7 mouse cellular contexts compared by ENCODE assay signal in the genomic region with DNA sequence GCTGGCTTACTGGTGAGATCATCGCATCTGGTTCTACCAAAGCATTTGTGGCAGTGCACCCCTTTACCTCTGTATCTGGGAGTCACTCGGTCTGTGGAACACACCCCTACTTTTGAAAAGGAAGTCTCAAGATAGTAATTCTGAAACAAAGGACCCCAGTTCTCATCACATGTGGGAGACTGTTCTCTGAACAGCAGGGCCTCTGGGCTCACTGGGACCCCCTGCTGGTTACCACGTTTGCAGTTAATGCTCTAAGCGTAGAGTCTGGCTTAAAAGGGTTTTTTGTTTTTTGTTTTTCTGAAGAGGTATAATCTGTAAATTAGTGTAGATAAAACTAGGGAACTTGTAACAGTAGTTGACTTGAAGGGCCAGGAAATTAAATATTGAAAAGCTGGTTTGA. TPM values are rescaled to one million over a fixed set of nuclear protein-coding genes. Genes with fewer than 3 reads are reported as not detected.
DNase-seq lines count a peak whose midpoint lies in the region.

No protein-coding gene starts in this region.

- intact Hi-C loops in left cerebral cortex, postnatal 36 days (cut with DNase I): no loop called here

- H3K4me3 ChIP-seq in limb, embryonic 10.5 days: no peak overlapping the region

- peak; percentile 27 to 50 for DNase-seq in left cerebral cortex, adult 18-20 months (ENCODE audit: low spot score in 2 of 2)
- DNase-seq in left cerebral cortex, postnatal 36 days (ENCODE audit: low spot score in 2 of 2): no peak
- DNase-seq in MEL-GATA-1-ER (ENCODE audit: extremely low read depth, low read depth): peak; percentile 64
- DNase-seq in embryo, embryonic 10 days (ENCODE audit: low spot score): peak; percentile 53
- DNase-seq in limb, embryonic 10.5 days (ENCODE audit: low spot score): no peak
- peak; percentile 49 to 73 for DNase-seq in natural killer cell, adult 2 months (ENCODE audit: low spot score in 2 of 2)
- peak; percentile 94 for DNase-seq in thymus, postnatal 4 days

- peaks cover 22% of the 10 kb centered on the region for H3K4me1 ChIP-seq in limb, embryonic 10.5 days

- H3K9me3 ChIP-seq in limb, embryonic 10.5 days (replicated peaks): no peaks in the 10 kb centered on the region

- peak overlapping the region; percentile 53; the same call in 1 of the 2 replicates for H3K27ac ChIP-seq in limb, embryonic 10.5 days

- H3K36me3 ChIP-seq in limb, embryonic 10.5 days: no peaks in the 10 kb centered on the region

- WGBS in limb, embryonic 10.5 days: 48% methylated on average over 4 of the region's 4 CpGs

- no peaks in the 10 kb centered on the region for H3K27me3 ChIP-seq in limb, embryonic 10.5 days (ENCODE audit: low read depth, poor library complexity, severe bottlenecking)

RNA-seq across cellular contexts. Expression of gene Vcl, which starts 42.9 kb away (rescaled TPM):
- total RNA-seq in left cerebral cortex, adult 18-20 months (2021): 10 to 100 TPM; 21.7 to 26.0 TPM
- total RNA-seq in left cerebral cortex, postnatal 36 days (2021): 10 to 100 TPM; 20.5 to 26.3 TPM
- 38.2 and 42.4 TPM in 2 replicates for polyA plus RNA-seq in limb, embryonic 10.5 days (2016; fragmentation: Nextera tagmentation; extraction: Ambion mirVana)

RNA-seq across cellular contexts. Expression of gene Plau, which starts 49.8 kb away (rescaled TPM):
- 1 to 10 TPM; 7.7 to 8.2 TPM for total RNA-seq in left cerebral cortex, adult 18-20 months (2021)
- 1 to 10 TPM; 6.0 to 8.3 TPM for total RNA-seq in left cerebral cortex, postnatal 36 days (2021)
- 0.54 and 0.55 TPM in 2 replicates for polyA plus RNA-seq in limb, embryonic 10.5 days (2016; fragmentation: Nextera tagmentation; extraction: Ambion mirVana)

Comparison
In these comparisons a context has a peak if more than half of its experiments do, and no peak if none do; other contexts are left out.
1. DNase-seq: peak in left cerebral cortex, adult 18-20 months (2 of 2), MEL-GATA-1-ER (single experiment), embryo, embryonic 10 days (single experiment), natural killer cell, adult 2 months (2 of 2) and thymus, postnatal 4 days (single experiment); none in left cerebral cortex, postnatal 36 days (0 of 2) and limb, embryonic 10.5 days (single experiment).